Mouse (Mus musculus) myocyte (in vitro differentiated cells): ENCODE measurements around the gene Ankrd36. TPM values are rescaled to one million over a fixed set of nuclear protein-coding genes. Genes with fewer than 3 reads are reported as not detected.
A peak's percentile ranks its signal among the peaks of the same experiment; 100 is the strongest.
"Not testable (repeated sequence)": the region's sequence is repeated elsewhere in the genome, so short reads cannot be mapped to it uniquely, and the experiment has no call there.

Experiments used
- H3K27me3 ChIP-seq: one replicate; pipeline ENCODE4 v1.6.1; 2011; ENCODE audit not compliant: control insufficient read depth, insufficient read depth, insufficient read length
- H3K36me3 ChIP-seq: one replicate; pipeline ENCODE4 v1.6.1; 2011; ENCODE audit not compliant: control insufficient read depth, insufficient read depth
- H3K4me2 ChIP-seq: one replicate; pipeline ENCODE4 v1.6.1; 2011; ENCODE audit warnings: low read depth, control low read depth
- H3K4me3 ChIP-seq: one replicate; pipeline ENCODE4 v1.5.1; 2011; ENCODE audit warnings: mild to moderate bottlenecking, control low read depth, moderate library complexity
- H3K79me2 ChIP-seq: one replicate; pipeline ENCODE4 v1.6.1; 2011; ENCODE audit not compliant: control insufficient read depth, insufficient read depth
- H3ac ChIP-seq: one replicate; pipeline ENCODE4 v1.6.1; 2011; ENCODE audit not compliant: control insufficient read depth, insufficient read length
- CEBPB ChIP-seq: IDR thresholded peaks from 2 replicates; pipeline ENCODE4 v1.6.1; 2011; ENCODE audit warnings: mild to moderate bottlenecking, moderate library complexity; ENCODE audit not compliant: poor library complexity, insufficient read depth, severe bottlenecking
- E2F4 ChIP-seq: IDR thresholded peaks from one replicate; pipeline ENCODE4 v1.6.1; 2011; ENCODE audit warnings: mild to moderate bottlenecking, control low read depth, moderate library complexity; ENCODE audit not compliant: insufficient read depth
- MAX ChIP-seq: IDR thresholded peaks from one replicate; pipeline ENCODE4 v1.6.1; 2011; ENCODE audit warnings: low read depth, mild to moderate bottlenecking, control low read depth
- MYOD1 ChIP-seq, 3 experiments: IDR thresholded peaks; one replicate each; pipeline ENCODE4 v1.6.1; 2011; ENCODE audit warnings: control low read depth in 2 of 3, low read depth in 2 of 3, mild to moderate bottlenecking in 2 of 3, moderate library complexity in 1 of 3; ENCODE audit not compliant: insufficient read length in 2 of 3, control insufficient read depth in 1 of 3
- MYOG ChIP-seq, 3 experiments: IDR thresholded peaks; one replicate each; pipeline ENCODE4 v1.6.1; 2011; ENCODE audit warnings: control low read depth in 2 of 3, low read depth in 2 of 3, mild to moderate bottlenecking in 2 of 3; ENCODE audit not compliant: insufficient read length in 2 of 3, control insufficient read depth in 1 of 3, insufficient read depth in 1 of 3
- POLR2A ChIP-seq: IDR thresholded peaks from one replicate; pipeline ENCODE4 v1.6.1; 2011; ENCODE audit warnings: low read depth, mild to moderate bottlenecking, control low read depth, moderate library complexity; ENCODE audit not compliant: insufficient read length
- POLR2AphosphoS2 ChIP-seq: IDR thresholded peaks from one replicate; pipeline ENCODE4 v1.6.1; 2011; ENCODE audit warnings: low read depth, control low read depth; ENCODE audit not compliant: insufficient read length
- REST ChIP-seq: IDR thresholded peaks from one replicate; pipeline ENCODE4 v1.6.1; 2011; ENCODE audit warnings: mild to moderate bottlenecking, control low read depth, moderate library complexity; ENCODE audit not compliant: insufficient read depth, insufficient read length
- SRF ChIP-seq: IDR thresholded peaks from one replicate; pipeline ENCODE4 v1.6.1; 2011; ENCODE audit warnings: low read depth; ENCODE audit not compliant: control insufficient read depth, insufficient read length
- TCF12 ChIP-seq: IDR thresholded peaks from one replicate; pipeline ENCODE4 v1.6.1; 2011; ENCODE audit warnings: mild to moderate bottlenecking, control low read depth; ENCODE audit not compliant: poor library complexity, insufficient read depth, severe bottlenecking
- TCF3 ChIP-seq: IDR thresholded peaks from one replicate; pipeline ENCODE4 v1.6.1; 2011; ENCODE audit warnings: low read depth, control low read depth; ENCODE audit not compliant: insufficient read length
- USF1 ChIP-seq: IDR thresholded peaks from one replicate; pipeline ENCODE4 v1.6.1; 2011; ENCODE audit warnings: low read depth, mild to moderate bottlenecking, control low read depth, moderate library complexity
- polyA plus RNA-seq: library from polyadenylated mRNA; unstranded; fragments of >200 nt; fragmentation: generic; extraction: Trizol; gene quantifications from one replicate; pipeline ENCODE4 v1.2.1, GENCODE M21; 2012; ENCODE audit warnings: missing spikeins

Ankrd36 gene
- polyA plus RNA-seq, 1 experiment, result not detected

GRCm38 (mm10) chr11:5541230-5541798, 28.2 kb upstream of the Ankrd36 start:
- Histone ChIP-seq H3K79me2 (peaks cover 41% of the 10 kb centered on the region), H3ac (peak overlapping the region; percentile 50), H3K27me3 (no peaks in the 10 kb centered on the region), H3K4me2 (peak overlapping the region; percentile 72), H3K4me3 (peak overlapping the region; percentile 64), H3K36me3 (peaks cover 9% of the 10 kb centered on the region)
- TF ChIP-seq SRF (no peak), CEBPB (no peak), TCF12 (no peak)

- peak within 1 kb of the TSS; percentile 64 for H3K4me3 ChIP-seq
Observed at GRCm38 (mm10) chr11:5541799-5542481, 27.5 kb upstream of the Ankrd36 start, which contains the start of gene Ccdc117. Gene Ccdc117 (minus strand): TSS chr11:5542187.

GRCm38 (mm10) chr11:5542482-5543185, 26.9 kb upstream of the Ankrd36 start:
- H3K27me3 ChIP-seq, result no peaks in the 10 kb centered on the region
- TF ChIP-seq MYOD1 (IDR thresholded peaks at IDR 0.05; ENCODE audit: control insufficient read depth in 1 of 3, insufficient read length in 2 of 3, low read depth in 2 of 3) (no peak), POLR2A (no peak), REST (no peak), E2F4 (no peak), USF1 (no peak), MYOG (IDR thresholded peaks at IDR 0.05; ENCODE audit: control insufficient read depth in 1 of 3, insufficient read depth in 1 of 3, insufficient read length in 2 of 3, low read depth in 2 of 3) (no peak), TCF12 (no peak), CEBPB (no peak), TCF3 (no peak), POLR2AphosphoS2 (no peak)
- peak overlapping the region; percentile 50 for H3ac ChIP-seq
- peak overlapping the region; percentile 72 for H3K4me2 ChIP-seq
- H3K79me2 ChIP-seq, result peaks cover 34% of the 10 kb centered on the region
- peak overlapping the region; percentile 64 for H3K4me3 ChIP-seq
- peaks cover 4% of the 10 kb centered on the region for H3K36me3 ChIP-seq

More at GRCm38 (mm10) chr11:5541799-5542481, 27.5 kb upstream of the Ankrd36 start, which contains the start of gene Ccdc117:
- H3K4me2 ChIP-seq, result peak within 1 kb of the TSS; percentile 72
- peak within 1 kb of the TSS; percentile 50 for H3ac ChIP-seq
- TF ChIP-seq SRF (peak; percentile 10), POLR2AphosphoS2 (peak; percentile 76), TCF12 (no peak), POLR2A (peak; percentile 82), MAX (peak; percentile 54)
- peaks cover 37% of the 10 kb centered on the region for H3K79me2 ChIP-seq
- peaks cover 8% of the 10 kb centered on the region for H3K36me3 ChIP-seq
- no peaks in the 10 kb centered on the region for H3K27me3 ChIP-seq

- Histone ChIP-seq H3K27me3 (no peaks in the 10 kb centered on the region), H3K79me2 (peaks cover 30% of the 10 kb centered on the region), H3K36me3 (peaks cover 2% of the 10 kb centered on the region), H3ac (no peak overlapping the region), H3K4me3 (no peak overlapping the region), H3K4me2 (no peak overlapping the region)
- no peak for TF ChIP-seq MYOG (IDR thresholded peaks at IDR 0.05; ENCODE audit: control insufficient read depth in 1 of 3, insufficient read depth in 1 of 3, insufficient read length in 2 of 3, low read depth in 2 of 3)
- no peak for TF ChIP-seq SRF
- TF ChIP-seq MAX, result no peak
- no peak for TF ChIP-seq POLR2A
- TF ChIP-seq CEBPB, result no peak
- no peak for TF ChIP-seq E2F4
- TF ChIP-seq MYOD1 (IDR thresholded peaks at IDR 0.05; ENCODE audit: control insufficient read depth in 1 of 3, insufficient read length in 2 of 3, low read depth in 2 of 3), result no peak
Observed at GRCm38 (mm10) chr11:5543281-5543680, 26.2 kb upstream of the Ankrd36 start.

- not testable (repeated sequence) for H3K4me3 ChIP-seq, H3ac ChIP-seq, H3K4me2 ChIP-seq, H3K36me3 ChIP-seq, H3K27me3 ChIP-seq
- peaks cover 17% of the 10 kb centered on the region for H3K79me2 ChIP-seq
Observed at GRCm38 (mm10) chr11:5544709-5545108, 24.8 kb upstream of the Ankrd36 start.
